Mouse (Mus musculus): ENCODE data around the gene Wdr72.

- no peak for TF ChIP-seq POLR2A (IDR thresholded peaks at IDR 0.05; ENCODE audit: insufficient read depth, low read depth, low read length)
- no peak for TF ChIP-seq CTCF (IDR thresholded peaks at IDR 0.05)
- no peak for TF ChIP-seq EP300 (IDR thresholded peaks at IDR 0.05; ENCODE audit: insufficient read depth, low read depth, low read length)
These were observed 35.0 kb downstream of the Wdr72 start for GRCm38 (mm10) chr9:74145203-74145602.

Data from heart, adult 2 months (tissue).